Mouse (Mus musculus): Measurements from ENCODE around the gene Kirrel3.

DNA sequence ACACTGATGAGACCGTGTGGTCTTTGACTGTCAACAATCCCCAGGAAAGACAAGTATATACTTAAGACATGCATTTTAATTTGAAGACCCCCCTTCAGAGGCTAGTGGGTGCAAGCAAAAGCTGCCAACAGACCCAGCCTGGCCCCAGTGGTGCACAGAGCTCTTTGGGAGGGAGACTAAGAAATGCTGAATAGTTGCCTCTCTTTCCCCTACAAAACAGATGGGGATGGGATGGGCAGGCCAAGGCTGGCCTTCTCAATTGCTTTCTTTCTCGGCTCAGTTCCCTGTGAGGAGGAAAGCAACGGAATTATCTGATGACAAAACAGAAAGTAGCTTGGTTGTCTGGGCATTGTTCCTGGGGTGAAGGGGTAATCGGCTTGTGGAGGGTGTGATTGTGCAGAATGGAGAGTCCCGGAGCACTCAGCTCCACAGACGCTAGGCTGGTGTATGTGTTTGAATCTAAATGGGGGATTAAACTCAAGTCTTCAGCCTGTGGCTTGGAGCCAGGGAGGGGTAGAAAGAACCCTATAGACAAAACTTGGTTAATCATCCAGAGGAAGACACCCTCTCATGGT lies 268.9 kb downstream of the Kirrel3 start:
- no peak for TF ChIP-seq TAL1 (IDR thresholded peaks at IDR 0.05; ENCODE audit: low read length)
- no peak for TF ChIP-seq GATA1 (IDR thresholded peaks at IDR 0.05; ENCODE audit: low read length)
